Mouse (Mus musculus): ENCODE results near the gene Slc44a2. TPM values are rescaled to one million over a fixed set of nuclear protein-coding genes. Genes with fewer than 3 reads are reported as not detected.

Gene Slc44a2
- total RNA-seq, 4 experiments from 2014 or later: 39.0 to 103 (median 67.3) TPM

GRCm38 (mm10) chr9:21334747-21335146 lies 14.2 kb downstream of the Slc44a2 start:
- no peak for DNase-seq

GRCm38 (mm10) chr9:21335391-21335790 lies 14.9 kb downstream of the Slc44a2 start:
- no peak for DNase-seq

- no peak for DNase-seq
Measured at GRCm38 (mm10) chr9:21336491-21336890, 16.0 kb downstream of the Slc44a2 start.

- DNase-seq: no peak
Measured at GRCm38 (mm10) chr9:21337652-21338051, 17.2 kb downstream of the Slc44a2 start.

GRCm38 (mm10) chr9:21340411-21340810 lies 19.9 kb downstream of the Slc44a2 start:
- DNase-seq: no peak

GRCm38 (mm10) chr9:21346627-21347365 lies 26.3 kb downstream of the Slc44a2 start:
- DNase-seq: no peak

GRCm38 (mm10) chr9:21348152-21348551 lies 27.7 kb downstream of the Slc44a2 start:
- no peak for DNase-seq

- no peak for DNase-seq
Measured at GRCm38 (mm10) chr9:21351178-21351577, 30.7 kb downstream of the Slc44a2 start.

GRCm38 (mm10) chr9:21351702-21352377 lies 31.3 kb downstream of the Slc44a2 start:
- DNase-seq: no peak

GRCm38 (mm10) chr9:21352463-21353372 lies 32.2 kb downstream of the Slc44a2 start:
- no peak for DNase-seq

GRCm38 (mm10) chr9:21353373-21353686 lies 32.8 kb downstream of the Slc44a2 start:
- no peak for DNase-seq

- no peak for DNase-seq
Measured at GRCm38 (mm10) chr9:21354796-21355195, 34.3 kb downstream of the Slc44a2 start.

- DNase-seq: peak; percentile 16
Measured at GRCm38 (mm10) chr9:21356981-21357718, 36.7 kb downstream of the Slc44a2 start.

- peak; percentile 47 for DNase-seq
Measured at GRCm38 (mm10) chr9:21366541-21367220, 46.2 kb downstream of the Slc44a2 start.

- DNase-seq: peak; percentile 100
Measured at GRCm38 (mm10) chr9:21367357-21368111, 47.0 kb downstream of the Slc44a2 start, which contains the start of gene Ilf3. Ilf3 (plus strand) TSS chr9:21367871.

GRCm38 (mm10) chr9:21368131-21368584 lies 47.7 kb downstream of the Slc44a2 start:
- DNase-seq: peak; percentile 56

GRCm38 (mm10) chr9:21369080-21369479 lies 48.6 kb downstream of the Slc44a2 start:
- DNase-seq: no peak

GRCm38 (mm10) chr9:21370876-21371275 lies 50.4 kb downstream of the Slc44a2 start:
- no peak for DNase-seq

GRCm38 (mm10) chr9:21372508-21372907 lies 52.0 kb downstream of the Slc44a2 start:
- no peak for DNase-seq

- no peak for DNase-seq
Measured at GRCm38 (mm10) chr9:21379195-21379594, 58.7 kb downstream of the Slc44a2 start.

GRCm38 (mm10) chr9:21380868-21381267 lies 60.4 kb downstream of the Slc44a2 start:
- no peak for DNase-seq

Measured in adrenal gland, adult 8-10 months (tissue).